Mouse (Mus musculus): Measurements from ENCODE around the gene Mus81. TPM values are rescaled to one million over a fixed set of nuclear protein-coding genes. Genes with fewer than 3 reads are reported as not detected.

Mus81 gene
- 18.9 TPM for polyA plus RNA-seq (2017; shearing (Covaris generic))

GRCm38 (mm10) chr19:5487768-5488550 lies at the start of gene Mus81:
Gene Mus81 (minus strand): TSS chr19:5488402.

GRCm38 (mm10) chr19:5510031-5511026 lies 22.1 kb upstream of the Mus81 start, which contains the start of gene Snx32:
Gene Snx32 (minus strand): TSS chr19:5510538.

GRCm38 (mm10) chr19:5503687-5504086 lies 15.5 kb upstream of the Mus81 start, which contains the start of gene 1700020D05Rik:
Gene 1700020D05Rik (minus strand): TSS chr19:5503787.

GRCm38 (mm10) chr19:5490313-5490897 lies 2.2 kb upstream of the Mus81 start, which contains the start of gene Cfl1:
Gene Cfl1 (plus strand): TSS chr19:5490455.

GRCm38 (mm10) chr19:5473720-5474119 lies 14.5 kb downstream of the Mus81 start, which contains the start of gene Efemp2:
Gene Efemp2 (plus strand): TSS chr19:5473954.

GRCm38 (mm10) chr19:5468374-5468773 lies 19.8 kb downstream of the Mus81 start, which contains the start of gene Ctsw:
Gene Ctsw (minus strand): TSS chr19:5468507.

GRCm38 (mm10) chr19:5460465-5460911 lies 27.7 kb downstream of the Mus81 start, which contains the start of gene Fibp:
Gene Fibp (plus strand): TSS chr19:5460615.

GRCm38 (mm10) chr19:5457746-5458442 lies 30.3 kb downstream of the Mus81 start, which contains the start of gene Ccdc85b:
Gene Ccdc85b (minus strand): TSS chr19:5457894.

GRCm38 (mm10) chr19:5447515-5448353 lies 40.5 kb downstream of the Mus81 start, which contains the start of gene Fosl1:
Gene Fosl1 (plus strand): TSS chr19:5447547.

Other genes with a start within 250 kb of the Mus81 start
- gene Pacs1, start 215.3 kb downstream of the Mus81 start, polyA plus RNA-seq (2017; shearing (Covaris generic)), result 92.1 TPM
- gene Sf3b2, start 192.9 kb downstream of the Mus81 start, polyA plus RNA-seq (2017; shearing (Covaris generic)), result 304 TPM
- gene Gal3st3, start 190.1 kb downstream of the Mus81 start, polyA plus RNA-seq (2017; shearing (Covaris generic)), result not detected
- not detected for gene Catsper1, start 152.7 kb downstream of the Mus81 start, polyA plus RNA-seq (2017; shearing (Covaris generic))
- 0.10 TPM for gene Cst6, start 138.8 kb downstream of the Mus81 start, polyA plus RNA-seq (2017; shearing (Covaris generic))
- gene Eif1ad, start 121.7 kb downstream of the Mus81 start, polyA plus RNA-seq (2017; shearing (Covaris generic)), result 47.5 TPM
- gene Banf1, start 121.2 kb downstream of the Mus81 start, polyA plus RNA-seq (2017; shearing (Covaris generic)), result 160 TPM
- 224 TPM for gene Sart1, start 99.7 kb downstream of the Mus81 start, polyA plus RNA-seq (2017; shearing (Covaris generic))
- gene Tsga10ip, start 85.9 kb downstream of the Mus81 start, polyA plus RNA-seq (2017; shearing (Covaris generic)), result 1.1 TPM
- 180 TPM for gene Drap1, start 63.4 kb downstream of the Mus81 start, polyA plus RNA-seq (2017; shearing (Covaris generic))
- 23.6 TPM for gene AI837181, start 63.3 kb downstream of the Mus81 start, polyA plus RNA-seq (2017; shearing (Covaris generic))
- not detected for gene Fosl1, start 40.9 kb downstream of the Mus81 start, polyA plus RNA-seq (2017; shearing (Covaris generic))
- 5.7 TPM for gene Ccdc85b, start 30.5 kb downstream of the Mus81 start, polyA plus RNA-seq (2017; shearing (Covaris generic))
- 59.4 TPM for gene Fibp, start 27.8 kb downstream of the Mus81 start, polyA plus RNA-seq (2017; shearing (Covaris generic))
- gene Ctsw, start 19.9 kb downstream of the Mus81 start, polyA plus RNA-seq (2017; shearing (Covaris generic)), result 473 TPM
- 2.7 TPM for gene Efemp2, start 14.4 kb downstream of the Mus81 start, polyA plus RNA-seq (2017; shearing (Covaris generic))
- 2,966 TPM for gene Cfl1, start 2.1 kb upstream of the Mus81 start, polyA plus RNA-seq (2017; shearing (Covaris generic))
- gene 1700020D05Rik, start 15.4 kb upstream of the Mus81 start, polyA plus RNA-seq (2017; shearing (Covaris generic)), result 0.38 TPM
- gene Snx32, start 22.1 kb upstream of the Mus81 start, polyA plus RNA-seq (2017; shearing (Covaris generic)), result 3.2 TPM
- 0.17 TPM for gene Ovol1, start 72.2 kb upstream of the Mus81 start, polyA plus RNA-seq (2017; shearing (Covaris generic))
- 9.9 TPM for gene Ap5b1, start 79.6 kb upstream of the Mus81 start, polyA plus RNA-seq (2017; shearing (Covaris generic))
- 106 TPM for gene Rnaseh2c, start 113.5 kb upstream of the Mus81 start, polyA plus RNA-seq (2017; shearing (Covaris generic))
- 87.0 TPM for gene Kat5, start 121.8 kb upstream of the Mus81 start, polyA plus RNA-seq (2017; shearing (Covaris generic))
- gene Rela, start 149.1 kb upstream of the Mus81 start, polyA plus RNA-seq (2017; shearing (Covaris generic)), result 333 TPM
- gene Sipa1, start 175.3 kb upstream of the Mus81 start, polyA plus RNA-seq (2017; shearing (Covaris generic)), result 216 TPM
- gene Map3k11, start 200.3 kb upstream of the Mus81 start, polyA plus RNA-seq (2017; shearing (Covaris generic)), result 60.9 TPM
- gene Pcnx3, start 200.5 kb upstream of the Mus81 start, polyA plus RNA-seq (2017; shearing (Covaris generic)), result 38.2 TPM
- 5.8 TPM for gene Kcnk7, start 216.0 kb upstream of the Mus81 start, polyA plus RNA-seq (2017; shearing (Covaris generic))
- 53.7 TPM for gene Ehbp1l1, start 237.9 kb upstream of the Mus81 start, polyA plus RNA-seq (2017; shearing (Covaris generic))
- 83.2 TPM for gene Fam89b, start 241.3 kb upstream of the Mus81 start, polyA plus RNA-seq (2017; shearing (Covaris generic))

Measured in effector memory CD4-positive, alpha-beta T cell, adult 7 months (primary cell).